Mouse (Mus musculus): Measurements from ENCODE around the gene Rflnb.

DNA sequence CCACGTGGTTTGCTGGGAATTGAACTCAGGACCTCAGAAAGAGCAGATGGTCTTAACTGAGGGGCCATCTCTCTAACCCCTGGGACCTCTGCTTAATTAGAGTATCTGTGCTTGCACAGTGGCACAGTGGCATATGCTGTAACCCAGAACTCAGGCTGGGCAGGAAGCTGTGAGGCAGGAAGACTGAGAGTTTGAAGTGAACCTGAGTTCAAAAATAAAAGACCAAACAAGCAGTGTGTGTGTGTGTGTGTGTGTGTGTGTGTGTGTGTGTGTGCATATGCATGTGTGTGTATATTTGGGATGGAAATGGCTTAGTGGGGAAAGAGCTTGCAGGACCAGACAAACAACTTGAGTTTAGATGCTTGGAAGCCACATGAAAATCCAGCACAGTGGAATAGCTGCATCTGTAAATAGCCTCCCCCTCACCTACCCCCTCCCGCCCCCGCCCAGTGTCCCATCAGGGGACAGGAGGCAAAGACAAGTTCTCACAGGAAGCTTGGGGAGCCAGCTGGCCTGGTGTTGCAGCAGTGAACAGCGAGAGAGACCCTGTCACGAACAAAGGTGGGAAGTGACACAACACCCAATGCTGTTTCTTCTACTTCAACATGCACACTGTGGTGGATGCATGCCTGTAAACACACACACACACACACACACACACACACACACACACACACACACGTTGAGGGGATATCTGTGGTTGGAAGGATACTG, 10.2 kb upstream of the Rflnb start:
- TF ChIP-seq CTCF (IDR thresholded peaks at IDR 0.05; ENCODE audit: low read depth, low read length): no peak
- TF ChIP-seq POLR2A (IDR thresholded peaks at IDR 0.05; ENCODE audit: insufficient read depth, low read length): no peak
- no peak for TF ChIP-seq EP300 (IDR thresholded peaks at IDR 0.05; ENCODE audit: insufficient read depth, low read depth, low read length)
